Mouse (Mus musculus): ENCODE results near the gene Snx29. TPM values are rescaled to one million over a fixed set of nuclear protein-coding genes. Genes with fewer than 3 reads are reported as not detected.

Snx29 gene
- polyA plus RNA-seq, 1 experiment from 2014 or later: 15.4 TPM

DNA sequence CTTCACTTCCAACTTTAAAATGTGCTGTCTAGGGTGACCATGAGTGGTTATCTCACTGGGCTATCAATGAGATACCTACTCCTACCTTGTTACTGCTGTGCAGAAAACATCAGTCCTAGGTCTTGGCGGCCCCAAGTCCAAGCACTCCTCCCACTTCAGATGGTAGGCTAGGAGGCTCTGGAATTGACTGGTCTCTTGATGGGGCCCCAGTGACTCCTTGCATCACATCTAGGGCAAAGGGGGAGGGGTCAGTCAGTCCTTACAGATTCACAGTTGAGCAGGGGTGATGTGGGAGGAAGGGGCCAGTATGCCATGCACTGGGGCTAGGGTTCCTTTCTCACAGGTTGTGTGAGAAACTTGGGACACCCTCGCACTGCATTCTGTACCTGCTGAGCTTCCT is 423.3 kb downstream of the Snx29 start:
- Histone ChIP-seq H3K4me1 (no peaks in the 10 kb centered on the region), H3K9ac (no peak overlapping the region), H3K27ac (no peak overlapping the region), H3K9me3 (no peaks in the 10 kb centered on the region), H3K36me3 (no peaks in the 10 kb centered on the region), H3K4me2 (replicated peaks) (no peak overlapping the region), H3K4me3 (no peak overlapping the region), H3K27me3 (no peaks in the 10 kb centered on the region)
- WGBS: 90% methylated on average over 2 of the region's 2 CpGs
- ATAC-seq (ENCODE audit: low FRiP score, low read depth): no peak

- no peaks in the 10 kb centered on the region for H3K27me3 ChIP-seq
- 90% methylated on average over 5 of the region's 5 CpGs for WGBS
Observed at GRCm38 (mm10) chr16:11747867-11748266, 425.2 kb downstream of the Snx29 start.

DNA sequence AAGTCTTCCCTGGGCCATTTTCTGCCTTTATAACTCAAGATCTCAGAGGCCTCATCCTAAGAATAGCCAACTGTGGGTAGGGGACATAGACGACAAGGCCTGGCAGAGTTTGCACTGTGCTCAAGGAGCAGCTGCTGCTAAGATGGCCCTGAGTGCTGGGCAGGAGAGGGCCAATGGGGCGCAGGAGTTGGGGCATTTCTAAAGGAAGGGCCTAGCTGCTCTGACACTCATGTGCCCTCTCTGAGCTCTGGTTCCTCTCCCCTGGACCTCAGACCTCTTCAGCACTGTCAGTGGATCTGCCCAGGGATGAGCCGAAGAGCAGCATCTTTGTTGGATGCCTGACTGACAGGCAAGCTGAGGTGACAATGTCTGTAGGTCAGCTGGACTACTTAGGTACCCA is 426.4 kb downstream of the Snx29 start:
- Histone ChIP-seq H3K9me3 (no peaks in the 10 kb centered on the region), H3K9ac (no peak overlapping the region), H3K36me3 (no peaks in the 10 kb centered on the region), H3K4me3 (no peak overlapping the region), H3K4me2 (replicated peaks) (no peak overlapping the region), H3K27ac (no peak overlapping the region), H3K4me1 (no peaks in the 10 kb centered on the region), H3K27me3 (no peaks in the 10 kb centered on the region)
- no peak for ATAC-seq (ENCODE audit: low FRiP score, low read depth)
- WGBS: 81% methylated on average over 3 of the region's 3 CpGs

More at GRCm38 (mm10) chr16:11747867-11748266, 425.2 kb downstream of the Snx29 start:
- Histone ChIP-seq H3K9me3 (no peaks in the 10 kb centered on the region), H3K4me3 (no peak overlapping the region), H3K4me1 (no peaks in the 10 kb centered on the region), H3K36me3 (no peaks in the 10 kb centered on the region), H3K27ac (no peak overlapping the region), H3K9ac (no peak overlapping the region), H3K4me2 (replicated peaks) (no peak overlapping the region)
- no peak for ATAC-seq (ENCODE audit: low FRiP score, low read depth)

- H3K27me3 ChIP-seq: no peaks in the 10 kb centered on the region
- peaks cover 4% of the 10 kb centered on the region; the same call in 1 of the 2 replicates for H3K36me3 ChIP-seq
- H3K9ac ChIP-seq: no peak overlapping the region
- ATAC-seq (ENCODE audit: low FRiP score, low read depth): no peak
- no peak overlapping the region for H3K27ac ChIP-seq
- no peaks in the 10 kb centered on the region for H3K4me1 ChIP-seq
- H3K9me3 ChIP-seq: no peaks in the 10 kb centered on the region
- no peak overlapping the region for H3K4me3 ChIP-seq
- no peak overlapping the region for H3K4me2 ChIP-seq (replicated peaks)
Observed at GRCm38 (mm10) chr16:11750605-11751004, 427.9 kb downstream of the Snx29 start.

- no peaks in the 10 kb centered on the region for H3K9me3 ChIP-seq
- ATAC-seq (ENCODE audit: low FRiP score, low read depth): no peak
- 86% methylated on average over 5 of the region's 5 CpGs for WGBS
Observed at GRCm38 (mm10) chr16:11752557-11752956, 429.8 kb downstream of the Snx29 start.

GRCm38 (mm10) chr16:11753466-11753865 is 430.8 kb downstream of the Snx29 start:
- Histone ChIP-seq H3K9ac (no peak overlapping the region), H3K27ac (no peak overlapping the region), H3K4me3 (no peak overlapping the region), H3K9me3 (no peaks in the 10 kb centered on the region), H3K27me3 (no peaks in the 10 kb centered on the region), H3K36me3 (peaks cover 5% of the 10 kb centered on the region; the same call in 1 of the 2 replicates), H3K4me2 (replicated peaks) (no peak overlapping the region), H3K4me1 (no peaks in the 10 kb centered on the region)
- 78% methylated on average over 2 of the region's 2 CpGs for whole genome bisulfite sequencing
- no peak for ATAC-seq (ENCODE audit: low FRiP score, low read depth)

More at GRCm38 (mm10) chr16:11752557-11752956, 429.8 kb downstream of the Snx29 start:
- Histone ChIP-seq H3K9ac (no peak overlapping the region), H3K36me3 (peaks cover 5% of the 10 kb centered on the region; the same call in 1 of the 2 replicates), H3K4me2 (replicated peaks) (no peak overlapping the region), H3K4me3 (no peak overlapping the region), H3K4me1 (no peaks in the 10 kb centered on the region), H3K27ac (no peak overlapping the region), H3K27me3 (no peaks in the 10 kb centered on the region)

DNA sequence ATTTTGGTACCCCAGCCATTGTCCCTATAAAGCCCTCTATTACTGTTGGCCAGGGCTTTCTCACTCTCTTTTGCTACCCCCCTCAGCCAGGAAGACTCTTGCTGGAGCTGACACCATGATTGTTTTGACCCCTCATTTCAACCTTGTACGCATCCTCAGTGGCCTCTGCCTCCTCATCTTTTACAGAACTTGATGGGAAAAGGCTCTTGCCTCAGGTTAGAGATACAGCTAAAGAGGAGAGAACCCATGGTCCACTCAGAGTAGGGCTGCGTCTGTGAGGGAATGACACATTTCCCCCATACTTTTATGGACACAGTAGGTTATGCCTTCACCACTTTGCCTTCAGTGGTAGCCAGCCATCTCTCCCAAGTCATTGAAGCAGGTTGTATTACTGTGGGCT is 431.4 kb downstream of the Snx29 start:
- Histone ChIP-seq H3K36me3 (peaks cover 5% of the 10 kb centered on the region; the same call in 1 of the 2 replicates), H3K9me3 (no peaks in the 10 kb centered on the region), H3K4me3 (no peak overlapping the region), H3K27me3 (no peaks in the 10 kb centered on the region), H3K27ac (no peak overlapping the region), H3K4me1 (no peaks in the 10 kb centered on the region), H3K9ac (no peak overlapping the region), H3K4me2 (replicated peaks) (no peak overlapping the region)
- WGBS: 95% methylated on average over 2 of the region's 2 CpGs
- ATAC-seq (ENCODE audit: low FRiP score, low read depth): no peak

- Histone ChIP-seq H3K4me2 (replicated peaks) (no peak overlapping the region), H3K4me1 (no peaks in the 10 kb centered on the region), H3K27ac (no peak overlapping the region), H3K9ac (no peak overlapping the region), H3K9me3 (no peaks in the 10 kb centered on the region), H3K27me3 (no peaks in the 10 kb centered on the region), H3K36me3 (peaks cover 5% of the 10 kb centered on the region; the same call in 1 of the 2 replicates), H3K4me3 (no peak overlapping the region)
- WGBS: 89% methylated on average over 9 of the region's 9 CpGs
- ATAC-seq (ENCODE audit: low FRiP score, low read depth): no peak
Observed at GRCm38 (mm10) chr16:11755281-11756066, 432.8 kb downstream of the Snx29 start.

- Histone ChIP-seq H3K9me3 (no peaks in the 10 kb centered on the region), H3K27ac (no peak overlapping the region), H3K4me3 (no peak overlapping the region), H3K27me3 (no peaks in the 10 kb centered on the region), H3K4me2 (replicated peaks) (no peak overlapping the region), H3K36me3 (peaks cover 5% of the 10 kb centered on the region; the same call in 1 of the 2 replicates), H3K4me1 (no peaks in the 10 kb centered on the region), H3K9ac (no peak overlapping the region)
- 76% methylated on average over 1 of the region's 1 CpGs for WGBS
- ATAC-seq (ENCODE audit: low FRiP score, low read depth): no peak
Observed at GRCm38 (mm10) chr16:11756598-11757245, 434.0 kb downstream of the Snx29 start.

- Histone ChIP-seq H3K4me1 (no peaks in the 10 kb centered on the region), H3K4me3 (no peak overlapping the region), H3K9me3 (no peaks in the 10 kb centered on the region), H3K27ac (no peak overlapping the region), H3K27me3 (no peaks in the 10 kb centered on the region), H3K4me2 (replicated peaks) (no peak overlapping the region), H3K9ac (no peak overlapping the region), H3K36me3 (peaks cover 5% of the 10 kb centered on the region; the same call in 1 of the 2 replicates)
- WGBS: 83% methylated on average over 8 of the region's 8 CpGs
- no peak for ATAC-seq (ENCODE audit: low FRiP score, low read depth)
Observed at GRCm38 (mm10) chr16:11757471-11757870, 434.8 kb downstream of the Snx29 start.

DNA sequence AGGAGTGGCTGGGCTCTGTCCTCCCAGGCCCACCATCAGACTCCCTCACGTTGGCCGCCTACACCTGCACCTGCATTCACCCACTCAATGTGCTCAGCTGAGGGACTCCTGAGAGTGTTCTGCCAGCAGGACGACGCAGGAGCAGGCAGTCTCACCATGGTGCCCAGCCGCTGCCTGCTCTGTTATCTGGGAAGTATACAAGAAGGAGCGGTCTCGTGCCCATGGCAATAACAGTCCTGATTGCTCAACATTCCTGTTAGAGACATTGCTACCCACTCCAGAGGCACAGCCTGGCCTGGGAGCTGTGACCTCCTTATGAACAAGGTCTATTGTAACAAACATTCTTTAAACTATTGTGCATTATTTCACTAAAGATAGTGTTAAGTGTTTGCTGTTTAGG is 435.2 kb downstream of the Snx29 start:
- H3K36me3 ChIP-seq: peaks cover 5% of the 10 kb centered on the region; the same call in 1 of the 2 replicates
- H3K27ac ChIP-seq: no peak overlapping the region
- H3K4me3 ChIP-seq: no peak overlapping the region
- H3K4me2 ChIP-seq (replicated peaks): no peak overlapping the region
- H3K27me3 ChIP-seq: no peaks in the 10 kb centered on the region
- 78% methylated on average over 7 of the region's 7 CpGs for WGBS
- H3K9me3 ChIP-seq: no peaks in the 10 kb centered on the region
- ATAC-seq (ENCODE audit: low FRiP score, low read depth): no peak
- no peaks in the 10 kb centered on the region for H3K4me1 ChIP-seq
- H3K9ac ChIP-seq: no peak overlapping the region

- Histone ChIP-seq H3K4me1 (peaks cover 4% of the 10 kb centered on the region; the same call in 1 of the 2 replicates), H3K4me2 (replicated peaks) (no peak overlapping the region), H3K9ac (no peak overlapping the region), H3K36me3 (no peaks in the 10 kb centered on the region), H3K27me3 (no peaks in the 10 kb centered on the region), H3K9me3 (peaks cover 18% of the 10 kb centered on the region; the same call in 1 of the 2 replicates), H3K27ac (no peak overlapping the region), H3K4me3 (no peak overlapping the region)
- no peak for ATAC-seq (ENCODE audit: low FRiP score, low read depth)
- 39% methylated on average over 2 of the region's 2 CpGs for WGBS
Observed at GRCm38 (mm10) chr16:11772318-11772717, 449.6 kb downstream of the Snx29 start.
